Mouse (Mus musculus): ENCODE results near the gene Plxnb2.

The Plxnb2 gene

GRCm38 (mm10) chr15:89138046-89138405, 42.6 kb downstream of the Plxnb2 start:
- in situ Hi-C loops (cut with MboI; ENCODE audit: low pct_unique_long_range_greater_than_20kb in 1 of 2, low sequenced_read_pairs in 2 of 2, unreplicated experiment in 1 of 2), result no loop called here

- in situ Hi-C loops (cut with MboI; ENCODE audit: low pct_unique_long_range_greater_than_20kb in 1 of 2, low sequenced_read_pairs in 2 of 2, unreplicated experiment in 1 of 2), result no loop called here
Measured at GRCm38 (mm10) chr15:89137378-89138045, 43.1 kb downstream of the Plxnb2 start.

GRCm38 (mm10) chr15:89136461-89137155, 44.0 kb downstream of the Plxnb2 start:
- in situ Hi-C loops (cut with MboI; ENCODE audit: low pct_unique_long_range_greater_than_20kb in 1 of 2, low sequenced_read_pairs in 2 of 2, unreplicated experiment in 1 of 2), result no loop called here

GRCm38 (mm10) chr15:89131316-89131715, 49.3 kb downstream of the Plxnb2 start:
- in situ Hi-C loops (cut with MboI; ENCODE audit: low pct_unique_long_range_greater_than_20kb in 1 of 2, low sequenced_read_pairs in 2 of 2, unreplicated experiment in 1 of 2), result no loop called here

GRCm38 (mm10) chr15:89130245-89130644, 50.3 kb downstream of the Plxnb2 start:
- in situ Hi-C loops (cut with MboI; ENCODE audit: low pct_unique_long_range_greater_than_20kb in 1 of 2, low sequenced_read_pairs in 2 of 2, unreplicated experiment in 1 of 2), result no loop called here

GRCm38 (mm10) chr15:89128382-89129350, 51.9 kb downstream of the Plxnb2 start, which contains the start of gene Hdac10:
Gene Hdac10, minus strand, starts transcription at chr15:89128700.
- in situ Hi-C loops (cut with MboI; ENCODE audit: low pct_unique_long_range_greater_than_20kb in 1 of 2, low sequenced_read_pairs in 2 of 2, unreplicated experiment in 1 of 2), result no loop called here

GRCm38 (mm10) chr15:89127364-89127940, 53.1 kb downstream of the Plxnb2 start:
- in situ Hi-C loops (cut with MboI; ENCODE audit: low pct_unique_long_range_greater_than_20kb in 1 of 2, low sequenced_read_pairs in 2 of 2, unreplicated experiment in 1 of 2), result no loop called here

GRCm38 (mm10) chr15:89126622-89127021, 54.0 kb downstream of the Plxnb2 start:
- in situ Hi-C loops (cut with MboI; ENCODE audit: low pct_unique_long_range_greater_than_20kb in 1 of 2, low sequenced_read_pairs in 2 of 2, unreplicated experiment in 1 of 2), result no loop called here

- in situ Hi-C loops (cut with MboI; ENCODE audit: low pct_unique_long_range_greater_than_20kb in 1 of 2, low sequenced_read_pairs in 2 of 2, unreplicated experiment in 1 of 2), result no loop called here
Measured at GRCm38 (mm10) chr15:89125351-89125750, 55.2 kb downstream of the Plxnb2 start.

GRCm38 (mm10) chr15:89124312-89124711, 56.3 kb downstream of the Plxnb2 start:
- in situ Hi-C loops (cut with MboI; ENCODE audit: low pct_unique_long_range_greater_than_20kb in 1 of 2, low sequenced_read_pairs in 2 of 2, unreplicated experiment in 1 of 2), result no loop called here

- in situ Hi-C loops (cut with MboI; ENCODE audit: low pct_unique_long_range_greater_than_20kb in 1 of 2, low sequenced_read_pairs in 2 of 2, unreplicated experiment in 1 of 2), result no loop called here
Measured at GRCm38 (mm10) chr15:89123595-89123994, 57.0 kb downstream of the Plxnb2 start.

- in situ Hi-C loops (cut with MboI; ENCODE audit: low pct_unique_long_range_greater_than_20kb in 1 of 2, low sequenced_read_pairs in 2 of 2, unreplicated experiment in 1 of 2), result no loop called here
Measured at GRCm38 (mm10) chr15:89122649-89123366, 57.8 kb downstream of the Plxnb2 start, which contains the start of gene Tubgcp6. Gene Tubgcp6, minus strand, starts transcription at chr15:89123112.

- in situ Hi-C loops (cut with MboI; ENCODE audit: low pct_unique_long_range_greater_than_20kb in 1 of 2, low sequenced_read_pairs in 2 of 2, unreplicated experiment in 1 of 2), result no loop called here
Measured at GRCm38 (mm10) chr15:89118007-89118406, 62.6 kb downstream of the Plxnb2 start.

GRCm38 (mm10) chr15:89110147-89110546, 70.4 kb downstream of the Plxnb2 start:
- in situ Hi-C loops (cut with MboI; ENCODE audit: low pct_unique_long_range_greater_than_20kb in 1 of 2, low sequenced_read_pairs in 2 of 2, unreplicated experiment in 1 of 2), result no loop called here

- in situ Hi-C loops (cut with MboI; ENCODE audit: low pct_unique_long_range_greater_than_20kb in 1 of 2, low sequenced_read_pairs in 2 of 2, unreplicated experiment in 1 of 2), result no loop called here
Measured at GRCm38 (mm10) chr15:89106976-89107375, 73.6 kb downstream of the Plxnb2 start.

- in situ Hi-C loops (cut with MboI; ENCODE audit: low pct_unique_long_range_greater_than_20kb in 1 of 2, low sequenced_read_pairs in 2 of 2, unreplicated experiment in 1 of 2), result no loop called here
Measured at GRCm38 (mm10) chr15:89106073-89106472, 74.5 kb downstream of the Plxnb2 start.

Data from mouse embryonic stem cell (cell line).